Mouse (Mus musculus) cortical plate, adult 2 months (tissue): ENCODE data around the gene Alg9.

Experiments
- CTCF ChIP-seq: fragments of 200-500 bp; IDR thresholded peaks from 2 replicates; pipeline ENCODE4 v1.5.1; 2011; ENCODE audit warnings: mild to moderate bottlenecking, control low read depth, low read length; ENCODE audit not compliant: insufficient read depth; ENCODE audit errors: extremely low read depth
- POLR2A ChIP-seq: fragments of 200-500 bp; IDR thresholded peaks from 2 replicates; pipeline ENCODE4 v1.6.1; 2011; ENCODE audit warnings: mild to moderate bottlenecking, low read length, control low read depth; ENCODE audit not compliant: insufficient read depth; ENCODE audit errors: extremely low read depth

DNA sequence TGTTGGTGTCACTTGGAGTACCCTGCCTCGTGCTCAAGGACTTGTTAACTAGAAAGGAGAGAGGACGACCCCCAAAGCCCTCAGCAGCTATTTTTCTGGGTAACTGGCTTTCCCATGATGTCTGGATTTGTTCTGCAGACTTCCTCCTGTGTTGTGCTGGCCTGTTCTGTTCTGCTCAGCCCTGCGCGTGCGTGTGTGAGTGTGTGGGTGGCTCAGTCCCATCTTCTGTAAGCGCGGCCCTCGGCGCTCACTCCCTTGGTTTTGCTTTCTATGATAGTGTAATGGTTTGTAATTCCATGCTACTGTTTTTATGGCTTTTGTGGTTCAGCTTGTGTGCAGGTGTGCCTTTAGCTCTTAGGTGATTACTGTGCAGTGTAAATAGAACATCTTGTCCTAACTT is 98.4 kb downstream of the Alg9 start:
- TF ChIP-seq POLR2A: no peak
- no peak for TF ChIP-seq CTCF
